Mouse (Mus musculus) mouse embryonic stem cell (cell line): ENCODE measurements around the gene Gdpd3.

Experiments used
- in situ Hi-C, 2 experiments: fragments of 300-500 bp; cut with MboI; formaldehyde crosslinking; loops; 1 replicate in 1 of 2; 3 replicates in 1 of 2; pipeline ENCODE4 v1.14.3; 2019 to 2020; ENCODE audit warnings: low sequenced_read_pairs in 2 of 2, low pct_unique_long_range_greater_than_20kb in 1 of 2, mixed read lengths in 1 of 2; ENCODE audit not compliant: unreplicated experiment in 1 of 2

The Gdpd3 gene

GRCm38 (mm10) chr7:126823202-126823711 lies 57.1 kb downstream of the Gdpd3 start:
- in situ Hi-C loops, result no loop called here

DNA sequence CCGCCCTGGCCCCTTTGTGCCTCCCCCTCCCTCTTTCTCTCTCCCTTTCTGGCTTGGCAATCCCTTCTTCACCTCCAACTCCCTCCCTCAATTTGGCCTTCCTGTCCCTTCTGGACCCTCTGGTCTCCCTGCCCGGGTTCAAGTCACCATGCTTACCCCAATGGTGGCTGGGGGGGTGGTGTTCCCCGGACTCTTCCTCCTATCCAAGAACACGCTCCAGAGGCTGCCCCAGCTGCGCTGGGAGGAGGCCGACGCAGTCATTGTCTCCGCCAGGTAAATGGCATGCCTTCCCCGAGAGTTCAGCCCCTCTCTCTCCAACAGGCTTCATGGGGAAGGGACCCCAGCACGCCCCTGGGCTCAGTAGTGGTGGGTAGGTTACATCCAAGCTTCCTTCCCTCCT lies 57.8 kb downstream of the Gdpd3 start:
- in situ Hi-C loops, result no loop called here
